Mouse (Mus musculus): Measurements from ENCODE around the gene Dpep3.
"Not testable (repeated sequence)": the region's sequence is repeated elsewhere in the genome, so short reads cannot be mapped to it uniquely, and the experiment has no call there.

Gene Dpep3

DNA sequence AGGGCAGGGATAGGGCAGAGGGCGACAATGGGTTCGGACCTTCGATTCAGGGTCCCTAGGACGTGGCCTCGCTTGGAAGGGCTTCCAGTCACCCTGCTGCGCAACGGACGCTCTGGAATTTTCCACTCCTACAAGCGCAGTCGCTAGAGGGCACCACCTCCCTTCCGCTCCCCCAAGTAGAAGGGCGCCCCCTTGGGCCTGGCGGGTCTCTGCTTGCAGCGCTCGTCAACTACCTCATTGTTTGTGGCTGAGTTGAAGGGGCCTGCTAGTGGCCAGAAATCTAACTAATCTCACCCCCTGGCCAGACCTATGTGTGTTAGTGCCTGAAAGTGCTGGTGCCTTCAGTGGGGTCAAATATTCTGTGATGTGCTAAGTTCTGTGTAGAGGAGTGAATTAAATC is at the start of gene Dpep3:
TSS of gene Dpep3 (minus strand) at position 105 of the 400 bp plus-strand sequence.
- DNase-seq, result no peak

DNA sequence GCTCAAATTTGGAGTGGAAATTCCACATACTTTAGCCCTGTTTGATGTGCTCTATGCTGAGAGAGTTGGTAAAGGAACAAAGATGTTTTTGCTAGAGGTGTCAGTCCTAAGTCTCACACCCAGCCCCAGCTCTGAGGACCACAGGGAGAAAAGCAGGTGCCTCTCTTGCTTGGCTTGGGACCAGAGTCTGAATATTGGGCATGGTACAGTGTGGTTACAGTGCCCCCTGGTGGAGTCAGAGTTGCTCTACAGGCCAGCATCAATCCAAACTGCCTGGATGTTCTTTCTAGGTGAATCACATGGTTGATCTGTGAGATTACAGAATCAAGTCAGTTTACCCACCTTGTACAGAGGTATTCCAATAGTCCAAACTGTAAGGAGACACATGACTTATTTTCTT is 43.3 kb upstream of the Dpep3 start:
- peak; percentile 70 to 73 for DNase-seq

DNA sequence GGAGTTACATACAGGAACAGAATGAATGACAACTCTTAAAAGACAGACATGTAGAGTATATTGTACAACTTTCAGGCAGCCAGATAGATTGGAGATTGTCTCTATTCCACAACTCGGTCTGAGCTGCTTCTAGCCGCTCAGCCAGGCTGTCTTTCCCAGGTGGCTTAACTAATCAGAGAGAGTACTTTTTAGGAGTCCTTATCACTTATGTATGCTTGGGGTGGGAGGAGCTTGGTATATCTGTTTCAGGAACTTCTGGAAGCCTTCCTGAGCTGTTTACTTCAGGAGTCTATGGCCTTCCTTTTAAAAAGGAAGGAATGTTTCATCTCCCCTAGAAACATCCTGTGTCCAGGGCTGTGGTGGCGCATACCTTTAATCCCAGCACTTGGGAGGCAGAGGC is 38.8 kb upstream of the Dpep3 start:
- no peak for DNase-seq

DNA sequence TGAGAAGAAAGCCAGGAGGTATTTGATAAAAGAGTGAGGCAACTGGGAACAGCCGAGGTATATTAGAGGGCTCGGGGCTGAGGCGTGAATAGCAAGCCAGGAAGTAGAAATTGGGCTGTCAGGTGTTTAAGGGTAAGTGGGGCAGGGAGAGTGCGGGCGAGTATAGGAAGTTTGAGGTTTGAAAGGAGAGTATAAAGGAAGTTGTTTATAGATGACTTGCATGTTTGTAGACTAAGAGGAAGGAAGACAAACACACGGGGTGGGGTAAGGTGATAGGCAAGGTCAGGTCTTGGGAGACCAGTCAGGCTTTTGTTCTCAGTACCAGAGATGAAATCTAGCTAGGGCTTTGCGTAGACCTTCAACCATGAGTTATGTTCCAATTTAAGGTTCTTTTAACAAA is 37.9 kb upstream of the Dpep3 start:
- no peak for DNase-seq

DNA sequence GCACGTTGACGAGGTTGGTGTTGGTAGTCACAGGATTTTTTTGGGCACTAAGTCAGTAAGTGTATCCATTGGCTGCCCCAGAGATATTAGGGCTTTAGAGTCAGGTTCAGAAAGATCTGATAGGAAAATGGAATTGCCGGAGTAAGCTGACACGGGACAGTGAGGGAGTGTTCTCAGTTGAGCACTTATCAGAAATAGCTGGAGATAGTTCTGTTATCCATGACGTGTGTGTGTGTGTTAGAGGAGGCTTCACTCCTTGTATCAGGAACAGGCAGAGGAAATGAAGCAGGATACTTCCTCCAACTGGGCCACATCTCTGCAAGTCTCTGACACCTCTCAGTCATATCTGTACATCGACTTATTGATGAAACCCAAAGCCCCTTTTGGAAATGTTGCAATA is 37.1 kb upstream of the Dpep3 start:
- DNase-seq, result no peak

DNA sequence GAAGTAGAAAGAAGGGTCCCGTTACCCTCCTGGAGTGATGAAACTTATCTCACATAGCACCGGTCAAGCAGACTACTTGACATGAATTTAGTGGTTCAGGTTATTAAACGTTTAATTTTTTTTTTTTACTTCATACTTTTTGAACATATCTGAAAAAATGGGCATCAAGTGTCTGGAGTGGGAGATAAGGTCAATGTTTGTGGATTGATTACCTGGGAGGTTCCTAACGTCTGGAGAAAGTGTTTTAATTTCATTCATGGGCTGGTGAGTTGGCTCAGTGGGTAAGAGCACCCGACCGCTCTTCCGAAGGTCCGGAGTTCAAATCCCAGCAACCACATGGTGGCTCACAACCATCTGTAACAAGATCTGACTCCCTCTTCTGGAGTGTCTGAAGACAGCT is 33.0 kb upstream of the Dpep3 start:
- DNase-seq, result not testable (repeated sequence)

DNA sequence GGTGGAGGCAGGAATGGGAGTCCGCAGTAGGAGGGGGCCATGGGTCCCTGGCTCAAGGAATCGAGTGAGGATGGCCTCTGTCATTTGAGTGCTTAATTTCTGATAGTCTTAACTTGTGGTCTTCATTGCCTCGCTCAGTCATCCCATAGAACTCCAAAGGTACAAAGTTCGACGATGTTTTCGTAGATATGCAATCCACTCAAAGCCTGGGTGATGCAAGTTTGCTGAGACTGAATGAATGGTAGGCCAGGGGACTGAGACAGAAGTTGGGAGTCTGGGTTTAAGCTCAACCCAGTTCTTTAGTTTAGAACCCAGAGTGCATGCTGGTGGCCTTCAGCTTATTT is 32.4 kb upstream of the Dpep3 start, which contains the start of gene Ddx28:
TSS of gene Ddx28 (minus strand) at position 240 of the 344 bp plus-strand sequence.
- no peak for DNase-seq

DNA sequence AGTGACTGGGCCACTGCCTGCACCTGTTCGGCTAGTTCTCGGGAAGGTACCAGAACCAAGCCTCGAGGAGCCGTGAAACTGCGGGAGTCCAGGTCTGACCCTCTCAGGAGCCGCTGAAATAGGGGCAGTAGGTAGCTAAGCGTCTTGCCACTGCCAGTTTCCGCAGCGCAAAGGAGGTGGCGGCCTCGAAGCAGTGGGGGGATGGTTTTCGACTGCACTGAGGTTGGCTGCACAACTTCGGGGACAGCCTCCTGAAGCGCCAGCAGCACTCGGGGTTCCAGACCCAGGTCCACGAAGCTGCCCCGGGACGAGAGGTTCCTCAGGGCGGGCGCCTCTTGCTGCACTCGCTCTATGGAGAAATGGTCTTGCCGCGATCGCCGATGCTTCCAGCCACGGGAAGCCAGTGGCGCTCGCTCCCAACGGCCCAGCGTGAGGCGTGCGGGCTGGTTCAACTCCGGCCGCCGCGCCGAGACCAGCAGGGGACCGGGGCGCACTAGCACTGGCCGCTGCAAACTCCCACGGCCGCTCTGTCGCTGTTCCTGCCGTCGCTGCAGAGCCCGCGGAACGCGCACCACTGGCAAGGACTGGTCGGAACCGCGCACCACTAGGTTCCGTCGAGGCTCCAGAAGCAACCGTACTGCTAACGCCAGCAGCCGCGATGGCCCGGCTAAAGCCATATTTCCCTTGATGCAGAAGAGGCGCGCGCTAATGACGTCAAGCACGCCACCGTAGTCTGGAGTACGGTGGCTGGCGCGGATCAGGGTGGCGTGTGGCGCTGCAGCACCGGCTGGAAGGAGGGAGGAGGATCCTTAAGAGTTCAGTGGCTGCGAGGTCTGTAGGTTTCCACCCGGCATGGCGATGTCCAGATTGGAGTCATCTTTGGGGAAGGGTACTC is 31.8 kb upstream of the Dpep3 start:
- peak; percentile 89 to 91 for DNase-seq

DNA sequence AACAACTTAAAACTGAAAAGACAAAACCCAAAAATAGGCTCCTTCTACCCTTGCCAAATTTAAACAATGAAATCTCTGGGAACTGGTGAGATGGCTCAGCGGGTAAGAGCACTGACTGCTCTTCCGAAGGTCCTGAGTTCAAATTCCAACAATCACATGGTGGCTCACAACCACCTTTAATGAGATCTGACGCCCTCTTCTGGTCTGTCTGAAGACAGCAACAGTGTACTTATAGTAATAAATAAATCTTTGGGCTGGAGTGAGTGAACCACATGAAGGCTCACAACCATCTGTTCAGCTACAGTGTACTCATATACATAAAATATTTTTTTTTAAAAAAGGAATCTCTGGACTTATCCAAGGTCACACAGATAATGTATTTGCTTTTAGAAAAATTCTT is 28.7 kb upstream of the Dpep3 start:
- DNase-seq, result not testable (repeated sequence)

DNA sequence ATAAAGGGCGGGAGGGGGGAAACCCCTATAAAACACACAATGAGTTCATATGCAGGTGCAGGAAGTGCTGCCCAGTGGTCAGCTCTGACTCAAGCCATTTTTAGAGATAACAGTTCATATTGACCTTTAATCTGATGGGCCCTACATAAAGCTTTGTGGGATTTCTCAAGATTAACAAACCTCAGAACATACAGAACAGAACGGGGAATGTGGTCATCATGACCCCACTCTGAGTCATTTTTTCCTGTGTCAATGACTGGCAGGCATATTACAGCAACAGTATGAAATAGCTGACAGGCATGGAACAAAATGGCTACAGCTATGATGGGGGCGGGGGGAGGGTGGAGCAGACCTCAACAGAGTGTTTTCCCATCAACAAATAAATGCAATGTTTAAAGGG is 27.9 kb upstream of the Dpep3 start:
- DNase-seq, result no peak

DNA sequence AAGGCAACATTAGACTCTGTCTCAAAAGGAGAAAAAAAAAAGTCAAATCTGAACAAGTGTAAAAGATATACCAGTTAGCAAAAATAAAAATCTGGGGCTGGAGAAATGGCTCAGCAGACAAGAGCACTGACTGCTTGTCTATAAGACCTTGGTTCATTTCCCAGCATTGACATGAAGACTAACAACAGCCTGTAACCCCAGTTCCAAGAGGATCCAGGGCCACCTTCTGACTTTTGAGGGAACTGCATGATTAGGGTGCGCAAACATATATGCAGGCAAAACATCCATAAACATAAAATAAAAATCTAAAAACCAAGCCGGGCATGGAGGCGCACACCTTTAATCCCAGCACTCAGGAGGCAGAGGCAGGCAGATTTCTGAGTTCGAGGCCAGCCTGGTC is 27.2 kb upstream of the Dpep3 start:
- DNase-seq, result no peak

DNA sequence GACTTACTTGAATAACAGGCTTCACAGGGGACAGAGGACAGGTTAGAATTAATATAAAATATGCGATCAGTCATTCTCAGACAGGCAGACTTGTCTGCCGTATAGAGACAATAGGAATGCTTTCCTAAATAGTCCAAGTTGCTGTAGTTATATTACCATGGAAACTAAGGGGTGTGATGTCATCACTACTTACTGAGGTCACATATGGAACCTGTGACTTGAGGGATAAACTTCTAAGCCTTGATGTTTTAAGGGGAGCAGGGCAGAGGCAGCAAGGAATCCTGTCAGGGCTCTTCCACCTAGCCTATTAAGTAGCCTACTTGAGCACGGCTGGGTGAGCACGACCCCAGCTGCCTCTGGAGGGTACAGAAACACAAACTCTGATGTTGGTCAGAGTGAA is 26.6 kb upstream of the Dpep3 start, which contains the start of gene Dpep2nb:
TSS of gene Dpep2nb (minus strand) at position 101 of the 400 bp plus-strand sequence.
- DNase-seq, result no peak

DNA sequence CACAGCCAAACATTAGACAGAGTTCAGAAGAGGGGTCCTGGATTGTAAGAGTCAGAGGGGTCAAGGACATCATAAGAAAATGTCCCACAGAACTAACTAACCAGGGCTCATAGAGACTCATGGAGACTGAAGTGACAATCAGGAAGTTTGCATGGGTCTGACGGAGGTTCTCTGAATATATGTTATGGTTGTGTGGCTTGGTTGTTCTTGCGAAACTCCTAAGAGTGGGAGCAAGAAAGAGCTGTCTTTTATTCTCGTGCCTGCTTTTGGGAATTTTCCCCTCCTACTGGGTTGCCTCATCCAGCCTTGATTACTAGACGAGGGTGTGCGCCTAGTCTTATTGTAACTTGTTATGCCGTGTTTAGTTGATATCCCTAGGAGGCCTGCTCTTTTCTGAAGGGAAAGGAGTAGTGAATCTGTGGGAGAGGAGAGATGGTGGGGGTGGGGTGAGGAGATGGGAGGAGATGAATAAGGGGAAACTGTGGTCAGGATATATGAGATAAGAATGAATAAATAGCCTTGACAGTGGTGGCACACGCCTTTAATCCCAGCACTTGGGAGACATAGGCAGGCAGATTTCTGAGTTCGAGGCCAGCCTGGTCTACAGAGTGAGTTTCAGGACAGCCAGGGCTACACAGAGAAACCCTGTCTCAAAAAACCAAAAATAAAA is 25.4 kb upstream of the Dpep3 start:
- DNase-seq, result no peak

DNA sequence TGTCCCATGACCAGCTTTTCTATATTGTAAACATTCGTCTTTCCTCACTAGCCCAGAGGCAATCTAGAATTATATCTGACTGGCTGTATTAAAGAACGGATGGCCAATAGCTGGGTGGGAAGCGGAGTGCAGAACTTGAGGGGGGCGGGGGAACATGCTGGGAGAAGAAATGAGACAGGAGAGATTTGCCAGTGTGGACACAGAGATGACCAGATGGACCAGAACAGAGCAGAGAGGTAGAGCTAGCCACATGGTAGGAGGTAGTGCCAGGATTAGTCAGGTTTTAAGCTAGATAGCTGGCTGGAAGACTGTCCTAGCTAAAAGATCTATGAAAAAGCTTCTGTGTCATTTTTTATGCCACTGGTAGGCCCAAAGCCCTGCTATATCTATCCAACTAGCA is 22.7 kb upstream of the Dpep3 start:
- DNase-seq, result no peak

DNA sequence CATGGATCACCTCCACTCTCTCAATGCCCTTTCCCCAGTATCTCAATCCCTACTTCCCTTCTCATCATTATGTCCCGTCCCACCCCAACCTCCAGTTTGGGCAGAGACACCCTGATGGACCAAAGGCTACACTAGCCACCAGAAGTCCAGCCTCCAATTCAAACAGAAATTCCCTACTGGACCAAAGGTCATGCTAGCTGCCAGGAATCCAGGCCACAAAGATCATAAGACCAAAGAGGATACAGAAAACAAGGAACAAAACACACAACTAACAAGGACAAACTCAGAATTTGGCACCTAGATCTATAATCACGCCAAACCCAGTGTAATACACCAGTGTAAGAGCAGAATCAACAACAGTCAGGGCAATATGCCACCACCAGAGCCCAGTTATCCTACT is 19.7 kb upstream of the Dpep3 start:
- no peak for DNase-seq

DNA sequence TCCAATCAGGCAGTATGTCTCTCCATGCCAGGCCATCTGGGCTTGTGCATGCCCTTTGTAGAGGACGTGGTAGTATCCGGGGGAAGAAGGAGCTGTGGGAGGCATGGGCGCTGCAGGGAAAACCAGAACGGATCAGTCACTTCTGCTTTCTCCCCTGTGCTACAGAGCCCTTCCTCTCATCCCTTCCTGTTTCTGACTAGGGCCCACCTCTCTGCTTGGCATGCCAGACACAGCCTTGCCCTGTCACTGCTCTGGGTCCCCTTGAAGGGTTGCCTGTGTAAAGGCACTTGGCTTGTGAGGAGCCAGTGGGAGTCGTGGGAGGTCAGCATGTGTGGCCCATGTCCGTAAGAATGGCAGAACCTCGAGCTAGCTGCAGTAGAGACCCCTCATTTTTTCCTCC is 17.1 kb upstream of the Dpep3 start:
- peak; percentile 24 to 31 for DNase-seq

DNA sequence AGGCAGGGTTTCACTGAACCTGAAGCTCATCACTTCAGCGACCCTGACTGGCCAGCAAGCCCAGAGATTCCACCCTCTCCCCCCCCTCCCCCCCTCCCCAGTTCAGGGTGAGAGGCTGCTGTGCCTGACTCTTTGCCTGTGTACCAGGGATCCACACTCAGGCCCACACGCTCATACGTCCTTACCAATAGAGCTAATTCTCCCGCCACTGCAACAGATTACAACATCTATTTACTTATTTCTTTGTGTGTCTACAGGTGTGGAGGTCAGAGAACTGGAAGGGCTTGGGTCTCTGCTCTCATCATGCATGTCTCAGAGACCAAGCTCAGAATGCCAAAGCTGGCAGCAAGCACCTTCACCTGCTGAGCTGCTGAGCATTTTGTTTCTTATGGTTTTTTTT is 14.0 kb upstream of the Dpep3 start:
- no peak for DNase-seq

DNA sequence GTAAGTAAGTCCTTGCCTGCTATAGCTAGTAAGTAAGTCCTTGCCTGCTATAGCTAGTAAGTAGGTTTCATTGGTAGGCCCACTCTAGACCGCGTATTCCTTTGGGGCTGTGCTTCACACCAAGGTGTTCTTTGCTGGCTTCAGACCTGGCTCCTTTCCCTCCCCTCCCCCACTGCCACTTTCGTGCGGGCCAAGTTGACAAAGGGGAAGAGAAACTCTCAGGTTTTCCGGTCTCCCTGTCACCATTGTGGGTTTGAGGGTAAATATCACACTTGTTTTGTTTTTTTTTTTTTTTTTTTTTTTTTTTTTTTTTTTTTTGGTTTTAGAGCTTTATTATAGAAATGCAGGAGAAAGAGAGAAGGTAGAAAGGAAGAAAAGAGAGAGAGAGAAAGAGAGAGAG is 13.3 kb upstream of the Dpep3 start:
- peak; percentile 60 to 63 for DNase-seq

DNA sequence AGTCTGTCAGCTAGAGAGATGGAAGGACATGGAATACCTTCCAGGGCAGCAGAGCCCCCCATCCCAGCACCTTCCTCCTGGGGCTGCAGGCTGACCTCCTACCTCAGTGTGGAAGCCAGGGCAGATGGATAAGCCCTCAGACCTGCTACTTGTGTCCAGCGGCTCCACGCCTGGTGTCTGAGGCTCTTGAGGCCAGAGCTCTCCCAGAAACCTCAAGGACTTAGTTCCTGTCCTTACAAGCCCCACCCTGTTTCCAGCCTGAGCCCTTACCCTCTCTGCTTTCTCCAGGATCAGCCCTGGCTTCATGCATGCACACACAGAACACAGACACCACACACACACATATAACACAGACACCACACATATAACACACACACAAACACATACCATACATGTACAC is 12.3 kb upstream of the Dpep3 start:
- DNase-seq, result peak; percentile 38 to 57

DNA sequence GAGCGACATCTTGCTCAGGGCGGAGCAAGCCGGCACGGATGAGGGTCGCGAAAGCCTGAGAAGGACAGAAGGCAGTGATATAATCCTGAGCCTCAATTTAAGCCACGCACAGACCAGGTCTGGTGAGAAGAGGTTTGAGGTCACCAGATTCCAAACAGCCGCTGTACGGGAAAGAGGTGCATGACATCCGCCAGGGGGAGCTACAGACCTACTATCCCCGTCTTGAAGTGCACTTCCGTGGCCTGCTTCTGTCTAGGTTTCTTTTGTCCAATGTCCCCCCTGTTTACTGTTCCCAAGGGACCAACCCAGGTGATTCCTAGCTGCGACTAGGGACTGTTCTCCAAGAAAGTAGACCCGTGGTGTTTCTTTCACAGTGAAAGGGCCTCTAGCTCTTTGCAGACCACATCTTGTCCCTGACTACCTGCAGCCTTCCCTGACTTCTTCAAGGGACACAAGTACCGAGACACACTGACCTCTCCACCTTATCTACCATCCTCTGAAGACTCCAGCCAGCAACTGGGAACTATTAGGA is 11.7 kb upstream of the Dpep3 start, which contains the start of gene Dus2:
TSS of gene Dus2 (plus strand) at position 482 of the 532 bp plus-strand sequence.
- peak; percentile 82 to 88 for DNase-seq

DNA sequence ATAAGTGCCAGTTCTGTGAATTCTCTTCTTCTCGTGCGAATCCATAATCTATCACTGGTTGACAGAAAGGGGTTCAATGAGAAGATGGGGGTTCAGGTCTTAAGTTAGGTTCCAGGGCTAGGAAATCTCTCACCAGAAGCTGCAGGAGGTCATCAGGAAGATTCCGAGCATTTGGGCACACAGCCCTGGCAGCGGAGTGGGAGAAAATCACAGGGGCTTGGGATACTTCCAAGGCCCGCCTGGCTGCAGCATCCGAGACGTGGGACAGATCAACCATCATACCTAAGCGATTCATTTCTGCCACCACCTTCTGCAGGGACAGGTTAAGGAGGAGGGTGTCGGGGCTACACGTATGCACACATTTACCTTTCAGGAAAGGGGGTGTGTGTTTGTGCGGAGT is 9.3 kb upstream of the Dpep3 start:
- no peak for DNase-seq

DNA sequence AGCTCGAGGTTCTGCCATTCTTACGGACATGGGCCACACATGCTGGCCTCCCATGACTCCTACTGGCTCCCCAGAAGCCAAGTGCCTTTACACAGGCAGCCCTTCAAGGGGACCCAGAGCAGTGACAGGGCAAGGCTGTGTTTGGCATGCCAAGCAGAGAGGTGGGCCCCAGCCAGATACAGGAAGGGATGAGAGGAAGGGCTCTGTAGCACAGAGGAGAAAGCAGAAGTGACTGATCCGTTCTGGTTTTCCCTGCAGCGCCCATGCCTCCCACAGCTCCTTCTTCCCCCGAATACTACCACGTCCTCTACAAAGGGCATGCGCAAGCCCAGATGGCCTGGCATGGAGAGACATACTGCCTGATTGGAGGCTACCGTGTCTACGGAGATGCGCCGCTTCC is 4.2 kb upstream of the Dpep3 start:
- not testable (repeated sequence) for DNase-seq

DNA sequence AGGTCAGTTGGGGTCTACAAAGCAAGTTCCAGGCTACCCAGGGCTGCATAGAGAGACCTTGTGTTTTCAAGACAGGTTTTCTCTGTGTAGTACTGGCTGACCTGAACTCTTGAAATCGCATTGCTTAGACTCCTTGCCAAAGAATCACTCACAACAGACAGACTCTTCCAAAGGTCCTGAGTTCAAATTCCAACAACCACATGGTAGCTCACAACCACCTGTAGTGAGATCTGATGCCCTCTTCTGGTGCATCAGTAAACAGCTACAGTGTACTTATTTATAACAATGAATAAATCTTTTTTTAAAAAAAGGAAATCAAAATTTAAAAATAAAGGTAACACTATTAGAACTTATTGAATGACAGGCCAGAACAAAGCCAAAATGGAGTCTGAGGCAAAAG is 1.9 kb upstream of the Dpep3 start:
- DNase-seq, result no peak

DNA sequence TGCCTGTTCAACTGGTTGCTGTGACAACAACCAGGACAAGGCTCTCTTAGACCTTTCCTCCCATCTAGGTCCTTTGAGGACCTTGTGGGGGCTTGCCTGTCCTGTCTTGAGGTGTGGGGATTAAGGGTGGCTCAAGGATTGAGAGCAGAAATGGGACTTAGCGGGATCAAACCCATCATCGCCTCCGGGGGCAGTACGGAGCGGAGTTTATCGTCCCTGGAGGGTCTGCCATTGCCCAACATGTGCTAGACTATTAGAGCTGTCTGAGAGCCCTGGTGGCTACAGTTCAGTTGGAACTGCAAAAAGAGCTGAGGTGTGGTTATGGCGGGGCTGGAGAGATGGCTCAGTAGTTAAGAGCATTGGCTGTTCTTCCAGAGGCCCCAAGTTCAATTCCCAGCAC is 3.9 kb downstream of the Dpep3 start:
- DNase-seq, result no peak

Data from lung, adult 18-20 months (tissue).